Mouse (Mus musculus) small intestine, adult 2 months (tissue): ENCODE measurements around the gene Ackr4. TPM values are rescaled to one million over a fixed set of nuclear protein-coding genes. Genes with fewer than 3 reads are reported as not detected.

Source experiments
- H3K27ac ChIP-seq: fragments of 200-500 bp; 2 replicates; pipeline ENCODE4 v1.5.1; 2012; ENCODE audit warnings: low read depth, low read length, control low read depth, inconsistent platforms; ENCODE audit not compliant: insufficient read depth
- H3K27me3 ChIP-seq: fragments of 200-500 bp; 2 replicates; pipeline ENCODE4 v1.6.1; 2012; ENCODE audit warnings: mild to moderate bottlenecking, moderate library complexity, low read length, inconsistent platforms; ENCODE audit not compliant: control insufficient read depth, insufficient read depth
- H3K36me3 ChIP-seq: fragments of 200-500 bp; 2 replicates; pipeline ENCODE4 v1.6.1; 2012; ENCODE audit warnings: mild to moderate bottlenecking, low read length, control low read depth, inconsistent platforms; ENCODE audit not compliant: control insufficient read depth, insufficient read depth
- H3K4me1 ChIP-seq: fragments of 200-500 bp; 2 replicates; pipeline ENCODE4 v1.6.1; 2012; ENCODE audit warnings: low read length, inconsistent platforms, mixed read lengths; ENCODE audit not compliant: control insufficient read depth, insufficient read depth, insufficient read length
- H3K4me3 ChIP-seq: fragments of 200-500 bp; 2 replicates; pipeline ENCODE4 v1.5.1; 2012; ENCODE audit warnings: low read depth, mild to moderate bottlenecking, control low read depth, inconsistent platforms, low read length, moderate library complexity
- CTCF ChIP-seq: fragments of 200-500 bp; IDR thresholded peaks from 2 replicates; pipeline ENCODE4 v1.5.1; 2012; ENCODE audit warnings: low read depth, mild to moderate bottlenecking, control low read depth, inconsistent platforms, low read length, moderate library complexity, mixed read lengths; ENCODE audit not compliant: insufficient replicate concordance, insufficient read length; ENCODE audit errors: extremely low read depth
- POLR2A ChIP-seq: fragments of 200-500 bp; IDR thresholded peaks from 2 replicates; pipeline ENCODE4 v1.6.1; 2012; ENCODE audit warnings: low read depth, mild to moderate bottlenecking, control low read depth, inconsistent platforms, low read length, moderate library complexity
- WGBS: fragments of 180-500 bp; shearing (Covaris S2); methylation state at CpG from one replicate; pipeline ENCODE4 v1.1.7; 2018; 5-methylcytosine and 5-hydroxymethylcytosine counted together
- polyA plus RNA-seq: library from polyadenylated mRNA; depleted of rRNA; stranded (reverse); fragments of >200 nt; gene quantifications from 2 replicates; pipeline ENCODE4 v1.2.3, GENCODE M21; 2012

Ackr4 gene
- polyA plus RNA-seq, 1 experiment: 3.2 TPM

DNA sequence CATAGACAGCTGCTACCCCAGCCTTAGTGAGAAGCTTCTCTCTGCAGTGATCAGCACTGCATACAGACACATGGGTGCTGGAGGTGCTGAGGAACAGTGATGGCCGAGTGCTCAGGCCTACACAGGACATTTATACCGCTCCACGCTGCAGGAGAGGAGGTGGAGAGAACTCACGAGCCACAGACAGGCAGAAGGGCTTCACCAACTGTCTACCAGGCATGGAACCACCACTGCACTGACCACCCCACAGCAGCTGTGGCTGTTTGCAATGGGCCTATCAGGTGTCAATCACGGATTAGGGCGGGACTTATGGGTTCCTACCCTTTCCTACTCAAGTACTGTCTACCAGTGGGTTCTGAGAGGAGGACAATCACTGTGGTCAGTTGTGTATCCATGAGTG is 75.7 kb downstream of the Ackr4 start:
- H3K4me1 ChIP-seq: no peaks in the 10 kb centered on the region
- H3K4me3 ChIP-seq: no peak overlapping the region
- H3K27ac ChIP-seq: no peak overlapping the region
- peaks cover 75% of the 10 kb centered on the region for H3K36me3 ChIP-seq
- TF ChIP-seq POLR2A (no peak), CTCF (no peak)
- WGBS: 92% methylated on average over 6 of the region's 6 CpGs
- no peaks in the 10 kb centered on the region for H3K27me3 ChIP-seq

DNA sequence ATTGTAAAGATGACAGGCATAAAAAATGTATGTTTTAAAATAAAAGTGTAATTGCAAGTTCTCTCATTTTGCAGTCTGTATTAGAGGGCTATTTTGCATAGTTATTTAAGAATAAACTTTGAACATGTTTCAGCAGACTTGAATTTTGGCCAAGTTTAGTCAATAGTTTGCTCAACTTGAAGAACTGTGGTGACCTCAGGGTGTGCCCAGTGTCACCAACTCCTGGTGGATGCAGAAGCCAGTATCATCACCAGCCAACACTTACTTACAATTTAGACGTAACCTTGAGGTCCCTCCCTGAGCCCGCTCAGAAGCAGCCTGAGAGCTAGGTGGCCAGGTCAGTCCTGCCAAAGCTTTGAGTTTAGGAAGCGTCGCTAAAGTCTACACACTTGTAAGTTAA is 83.1 kb downstream of the Ackr4 start:
- Histone ChIP-seq H3K36me3 (peaks cover 27% of the 10 kb centered on the region), H3K27me3 (no peaks in the 10 kb centered on the region), H3K27ac (no peak overlapping the region), H3K4me3 (no peak overlapping the region), H3K4me1 (no peaks in the 10 kb centered on the region)
- WGBS: 85% methylated on average over 4 of the region's 4 CpGs
- TF ChIP-seq CTCF (no peak), POLR2A (no peak)

DNA sequence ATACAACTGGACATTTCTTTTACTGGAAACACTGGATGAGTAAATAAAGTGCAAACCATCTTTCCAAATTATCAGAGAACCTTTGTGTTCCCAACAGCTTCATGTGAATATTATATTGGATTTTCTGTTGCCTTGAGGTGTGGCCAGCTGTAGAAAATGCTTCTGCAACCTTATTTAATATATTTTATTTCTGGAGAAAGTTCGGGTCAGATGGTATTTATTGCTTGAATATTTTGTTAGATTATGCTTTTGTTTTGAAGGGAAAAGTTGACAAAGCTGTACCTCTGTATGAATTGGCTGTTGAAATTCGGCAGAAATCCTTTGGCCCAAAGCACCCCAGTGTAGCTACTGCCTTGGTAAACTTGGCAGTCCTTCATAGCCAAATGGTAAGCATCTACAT is 86.4 kb downstream of the Ackr4 start, which contains the start of gene Gm28305:
Gene Gm28305, plus strand, starts transcription at position 301 of the 400 bp plus-strand sequence.
- Histone ChIP-seq H3K4me1 (no peaks in the 10 kb centered on the region), H3K36me3 (peaks cover 3% of the 10 kb centered on the region), H3K27ac (no peak within 1 kb of the TSS), H3K4me3 (no peak within 1 kb of the TSS), H3K27me3 (no peaks in the 10 kb centered on the region)
- 62% methylated on average over 2 of the region's 2 CpGs for WGBS
- TF ChIP-seq POLR2A (no peak), CTCF (no peak)

DNA sequence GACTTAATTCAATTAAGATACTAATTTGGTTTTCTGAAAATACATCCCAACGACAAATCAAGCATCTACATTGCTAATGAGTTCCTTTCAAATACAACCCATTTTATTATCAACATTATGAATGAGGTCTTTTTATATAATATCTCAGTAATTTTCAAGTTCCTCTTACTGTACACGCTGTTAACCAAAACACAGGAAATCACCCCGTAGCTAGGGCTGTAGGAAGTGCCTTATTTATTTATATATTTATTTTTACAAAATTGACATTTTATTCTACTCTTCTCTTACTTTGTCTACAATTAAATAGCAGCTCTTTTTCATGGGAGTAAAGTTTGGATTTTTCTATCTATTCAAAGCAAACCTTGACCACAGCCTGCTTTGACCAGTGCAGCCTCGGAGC is 87.0 kb downstream of the Ackr4 start:
- WGBS: 78% methylated on average over 4 of the region's 4 CpGs

DNA sequence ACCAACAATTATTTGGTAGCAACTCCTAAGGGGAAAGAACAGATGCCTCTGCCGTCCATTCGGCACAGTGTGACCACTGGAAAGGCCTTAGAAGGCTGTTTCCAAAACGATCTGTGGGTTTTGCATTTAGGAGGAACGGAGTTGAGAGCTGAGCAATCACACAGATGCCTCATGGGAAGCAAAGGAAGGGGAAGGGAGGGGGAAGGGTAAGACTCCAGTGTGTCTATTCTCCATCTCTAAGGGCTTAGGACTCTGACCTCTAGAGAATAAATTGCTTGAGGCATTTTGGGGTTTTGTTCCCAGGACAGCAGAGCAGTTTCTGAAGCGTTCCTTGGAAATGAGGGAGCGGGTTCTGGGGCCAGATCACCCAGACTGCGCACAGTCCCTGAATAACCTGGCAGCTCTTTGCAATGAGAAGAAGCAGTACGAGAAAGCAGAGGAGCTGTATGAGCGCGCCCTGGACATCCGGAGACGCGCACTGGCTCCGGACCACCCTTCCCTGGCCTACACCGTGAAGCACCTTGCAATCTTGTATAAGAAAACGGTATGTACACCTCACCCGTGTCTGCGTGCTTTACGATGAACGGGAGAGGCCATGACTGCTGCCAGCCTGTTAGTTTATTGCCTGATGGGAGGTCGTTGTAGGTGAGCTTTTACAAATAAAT is 87.6 kb downstream of the Ackr4 start:
- no peaks in the 10 kb centered on the region for H3K27me3 ChIP-seq
- no peak for TF ChIP-seq CTCF
- TF ChIP-seq POLR2A: no peak
- H3K27ac ChIP-seq: no peak overlapping the region
- H3K4me1 ChIP-seq: no peaks in the 10 kb centered on the region
- WGBS: 89% methylated on average over 21 of the region's 21 CpGs
- H3K36me3 ChIP-seq: peaks cover 3% of the 10 kb centered on the region
- no peak overlapping the region for H3K4me3 ChIP-seq

More for the DNA sequence above, 87.0 kb downstream of the Ackr4 start:
- H3K4me3 ChIP-seq: no peak overlapping the region
- no peaks in the 10 kb centered on the region for H3K4me1 ChIP-seq
- H3K27me3 ChIP-seq: no peaks in the 10 kb centered on the region
- peaks cover 3% of the 10 kb centered on the region for H3K36me3 ChIP-seq
- H3K27ac ChIP-seq: no peak overlapping the region
- TF ChIP-seq CTCF (no peak), POLR2A (no peak)

DNA sequence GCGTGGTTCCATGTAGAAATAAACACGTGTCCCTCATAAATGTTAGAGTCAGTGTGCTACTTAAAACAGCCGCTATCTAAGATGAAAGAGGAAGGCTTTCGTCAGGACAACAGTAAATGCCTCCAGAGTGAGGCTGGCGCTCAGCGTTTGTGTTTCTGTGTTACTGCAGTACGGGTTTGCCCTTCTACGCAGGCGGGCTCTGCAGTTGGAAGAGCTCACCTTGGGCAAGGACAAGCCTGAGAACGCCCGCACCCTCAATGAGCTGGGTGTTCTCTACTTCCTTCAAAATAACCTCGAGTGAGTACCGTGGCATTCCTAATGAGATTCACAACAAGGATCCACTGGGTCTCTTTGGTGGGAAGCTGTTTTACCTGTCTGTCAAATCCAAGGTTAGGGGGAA is 88.5 kb downstream of the Ackr4 start:
- Histone ChIP-seq H3K4me3 (no peak overlapping the region), H3K36me3 (peaks cover 3% of the 10 kb centered on the region), H3K27ac (no peak overlapping the region), H3K27me3 (no peaks in the 10 kb centered on the region), H3K4me1 (no peaks in the 10 kb centered on the region)
- WGBS: 90% methylated on average over 13 of the region's 13 CpGs
- TF ChIP-seq POLR2A: no peak
- no peak for TF ChIP-seq CTCF

DNA sequence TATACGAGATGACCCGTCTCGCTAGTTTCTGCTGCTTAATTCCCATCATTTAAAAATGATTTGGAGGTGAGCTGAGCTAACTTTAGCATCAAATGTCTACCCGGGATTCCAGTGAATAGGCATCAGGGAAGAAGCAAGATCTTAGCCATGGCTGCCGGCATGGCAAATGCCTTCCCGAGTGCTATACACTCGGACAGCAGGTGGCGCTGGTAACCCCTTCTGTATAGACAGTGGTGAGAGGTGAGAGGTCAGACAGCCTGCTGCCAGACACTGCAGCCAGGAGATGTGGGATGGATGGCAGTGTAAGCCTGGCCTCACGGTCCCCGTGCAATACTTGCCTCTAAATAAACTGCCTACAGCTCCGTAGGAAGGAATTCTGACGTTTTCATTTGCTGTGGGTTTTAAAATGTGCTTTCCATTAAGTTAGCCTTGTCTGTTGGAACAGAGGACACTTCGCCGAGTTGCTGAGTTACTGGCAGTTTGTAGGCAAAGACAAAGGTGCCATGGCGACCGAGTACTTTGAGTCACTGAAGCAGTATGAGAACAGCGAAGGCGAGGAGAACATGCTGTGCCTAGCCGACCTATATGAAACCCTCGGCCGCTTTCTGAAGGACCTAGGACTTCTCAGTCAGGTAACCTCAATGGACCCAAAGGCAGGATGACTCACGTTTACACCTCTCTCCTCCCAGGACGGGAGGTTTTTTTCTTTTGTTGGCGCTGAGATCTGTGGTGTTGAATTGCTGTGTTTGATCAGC is 91.3 kb downstream of the Ackr4 start:
- H3K27me3 ChIP-seq: no peaks in the 10 kb centered on the region
- 48% methylated on average over 24 of the region's 24 CpGs for WGBS
- H3K4me3 ChIP-seq: no peak overlapping the region
- no peak overlapping the region for H3K27ac ChIP-seq
- no peaks in the 10 kb centered on the region for H3K4me1 ChIP-seq
- TF ChIP-seq POLR2A (0 out of 2 replicates have a peak, but pooled peaks have one; percentile 10), CTCF (peak; percentile 82; the same call in 1 of the 2 replicates)
- no peaks in the 10 kb centered on the region; the same call in 1 of the 2 replicates for H3K36me3 ChIP-seq

DNA sequence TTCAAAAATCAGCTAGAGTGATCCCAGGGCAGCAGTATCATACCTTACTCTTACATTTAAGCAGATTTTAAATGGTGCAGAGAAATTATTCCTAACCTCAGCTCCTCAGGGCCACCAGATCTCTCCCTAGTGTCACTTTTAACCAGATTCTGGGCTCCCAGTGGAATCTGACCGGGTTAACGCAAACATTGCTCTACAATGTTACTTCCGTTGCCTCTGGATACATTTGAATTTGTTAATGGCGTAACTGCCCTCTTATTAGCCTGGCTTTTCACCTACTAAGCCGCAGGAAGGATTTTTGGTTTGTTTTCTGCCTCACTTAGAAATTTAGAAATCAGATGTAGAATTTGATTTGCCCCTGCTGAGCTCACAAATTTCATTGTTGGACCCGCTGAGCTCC is 92.0 kb downstream of the Ackr4 start:
- Histone ChIP-seq H3K4me1 (no peaks in the 10 kb centered on the region), H3K4me3 (no peak overlapping the region), H3K27me3 (no peaks in the 10 kb centered on the region), H3K36me3 (no peaks in the 10 kb centered on the region; the same call in 1 of the 2 replicates), H3K27ac (no peak overlapping the region)
- WGBS: 76% methylated on average over 6 of the region's 6 CpGs
- TF ChIP-seq CTCF (no peak), POLR2A (no peak)
